Mouse (Mus musculus): ENCODE results near the gene Cabp2. TPM values are rescaled to one million over a fixed set of nuclear protein-coding genes. Genes with fewer than 3 reads are reported as not detected.
"Not testable (repeated sequence)": the region's sequence is repeated elsewhere in the genome, so short reads cannot be mapped to it uniquely, and the experiment has no call there.

Gene Cabp2
- total RNA-seq, 1 experiment from 2014 or later: not detected

DNA sequence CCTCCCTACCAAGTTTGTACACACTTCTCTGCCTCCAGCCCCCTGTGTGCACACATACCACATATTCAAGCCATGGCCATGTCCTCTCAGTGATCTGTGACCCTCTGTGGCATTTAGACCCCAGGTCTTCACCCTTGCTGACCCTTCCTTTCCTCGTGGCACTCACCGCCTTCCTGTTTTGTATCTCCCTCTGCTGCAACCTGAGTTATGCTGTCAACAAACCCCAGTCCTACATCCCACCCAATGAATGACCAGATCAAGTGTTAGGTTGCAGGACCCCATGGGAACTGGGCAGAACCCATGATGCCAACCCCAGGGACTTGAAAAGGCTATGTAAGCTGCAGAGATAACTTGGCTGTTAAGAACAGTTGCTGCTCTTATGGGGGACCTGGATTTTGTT lies 20.7 kb downstream of the Cabp2 start:
- DNase-seq: no peak

DNA sequence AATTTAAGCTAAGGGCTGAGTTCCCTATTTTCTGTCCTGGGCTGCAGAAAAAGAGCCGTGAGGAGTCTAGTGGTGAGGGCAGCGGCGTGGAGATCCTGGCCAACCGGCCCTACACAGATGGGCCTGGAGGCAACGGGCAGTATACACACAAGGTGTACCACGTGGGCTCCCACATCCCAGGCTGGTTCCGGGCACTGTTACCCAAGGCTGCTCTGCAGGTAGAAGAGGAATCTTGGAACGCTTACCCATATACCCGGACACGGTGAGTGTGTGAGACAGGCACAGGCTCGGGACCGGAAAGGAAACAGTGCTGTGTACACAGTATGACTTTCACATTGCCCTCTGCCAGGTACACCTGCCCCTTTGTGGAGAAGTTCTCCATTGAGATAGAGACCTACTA lies 21.2 kb downstream of the Cabp2 start:
- no peak for DNase-seq

DNA sequence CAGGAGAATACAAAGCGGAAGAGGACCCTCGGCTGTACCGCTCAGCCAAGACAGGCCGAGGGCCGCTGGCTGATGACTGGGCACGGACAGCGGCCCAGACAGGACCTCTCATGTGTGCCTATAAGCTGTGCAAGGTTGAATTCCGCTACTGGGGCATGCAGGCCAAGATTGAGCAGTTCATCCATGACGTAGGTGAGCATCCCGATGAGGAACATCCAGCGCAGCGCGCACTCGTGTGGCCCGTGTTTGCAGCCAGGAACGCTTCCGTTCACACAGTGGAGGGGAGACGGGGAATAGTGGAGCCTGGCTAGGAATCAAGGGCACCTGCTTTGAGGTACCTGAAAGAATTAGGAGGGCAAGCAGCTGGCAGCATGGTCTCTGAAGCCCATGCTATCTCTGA lies 21.9 kb downstream of the Cabp2 start:
- no peak for DNase-seq

DNA sequence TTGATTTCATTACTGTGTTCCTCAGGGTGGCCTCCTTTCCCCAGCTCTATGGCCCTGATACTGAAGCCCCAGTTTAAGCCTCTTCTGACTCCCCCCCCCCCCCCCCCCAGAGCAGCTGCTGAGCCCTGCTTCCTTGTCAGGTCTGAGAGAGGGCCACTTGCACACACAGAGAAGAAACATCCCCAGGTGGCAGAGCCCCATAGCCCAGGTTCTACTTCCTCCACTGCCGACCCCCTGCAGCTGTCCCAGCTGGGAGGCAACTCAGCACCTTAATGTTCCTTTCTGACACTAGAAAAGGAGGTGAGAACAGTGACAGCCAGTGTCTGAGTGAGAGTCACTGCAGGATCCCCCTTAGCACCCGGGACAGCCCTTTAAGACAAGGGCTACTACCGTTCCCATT lies 22.4 kb downstream of the Cabp2 start:
- DNase-seq: no peak

DNA sequence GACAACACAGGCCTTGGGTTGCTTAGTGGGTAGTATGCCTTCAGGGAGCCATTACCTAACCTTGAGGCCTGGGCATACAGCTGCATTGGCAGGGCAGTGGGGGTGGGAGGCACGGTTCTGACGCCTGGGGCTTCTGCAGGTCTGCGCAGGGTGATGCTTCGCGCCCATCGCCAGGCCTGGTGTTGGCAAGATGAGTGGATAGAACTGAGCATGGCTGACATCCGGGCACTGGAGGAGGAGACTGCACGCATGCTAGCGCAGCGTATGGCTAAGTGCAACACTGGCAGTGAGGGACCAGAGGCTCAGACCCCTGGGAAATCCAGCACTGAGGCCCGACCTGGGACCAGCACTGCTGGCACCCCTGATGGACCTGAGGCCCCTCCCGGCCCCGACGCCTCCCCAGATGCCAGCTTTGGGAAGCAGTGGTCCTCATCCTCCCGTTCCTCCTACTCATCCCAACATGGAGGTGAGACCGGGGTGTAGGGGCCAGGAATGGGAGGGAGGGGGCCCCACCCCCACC lies 23.4 kb downstream of the Cabp2 start:
- no peak for DNase-seq

DNA sequence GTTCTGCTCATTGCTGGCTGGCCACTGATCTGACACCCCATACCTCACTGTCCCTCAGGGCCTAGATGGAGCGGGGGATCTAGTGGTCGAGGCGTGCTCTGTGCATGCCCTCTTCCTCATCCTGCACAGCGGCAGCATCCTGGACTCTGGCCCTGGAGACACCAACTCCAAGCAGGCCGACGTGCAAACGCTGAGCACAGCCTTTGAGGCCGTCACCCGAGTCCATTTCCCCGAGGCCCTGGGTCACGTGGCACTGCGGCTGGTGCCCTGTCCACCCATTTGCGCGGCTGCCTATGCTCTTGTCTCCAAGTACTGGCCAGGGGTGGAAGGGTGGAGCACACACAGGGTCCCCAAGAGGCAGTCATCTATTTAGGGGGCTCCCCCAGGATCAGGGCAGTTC lies 25.3 kb downstream of the Cabp2 start:
- DNase-seq: no peak

DNA sequence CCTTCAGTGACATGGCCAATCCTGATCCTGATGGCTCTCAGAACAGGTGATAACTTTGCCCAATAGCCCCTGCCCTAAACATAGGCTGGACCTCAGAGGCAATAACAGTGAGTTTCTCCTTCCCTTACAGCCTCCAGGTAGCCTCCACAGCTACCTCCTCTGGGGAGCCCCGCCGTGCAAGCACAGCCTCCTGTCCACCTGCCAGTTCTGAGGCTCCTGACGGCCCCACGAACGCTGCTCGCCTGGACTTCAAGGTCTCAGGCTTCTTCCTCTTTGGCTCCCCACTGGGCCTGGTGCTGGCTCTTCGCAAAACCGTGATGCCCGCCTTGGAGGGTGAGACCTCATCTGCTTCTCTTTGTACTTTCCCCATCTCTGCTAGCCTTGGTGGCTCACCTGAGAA lies 27.2 kb downstream of the Cabp2 start:
- DNase-seq: no peak

DNA sequence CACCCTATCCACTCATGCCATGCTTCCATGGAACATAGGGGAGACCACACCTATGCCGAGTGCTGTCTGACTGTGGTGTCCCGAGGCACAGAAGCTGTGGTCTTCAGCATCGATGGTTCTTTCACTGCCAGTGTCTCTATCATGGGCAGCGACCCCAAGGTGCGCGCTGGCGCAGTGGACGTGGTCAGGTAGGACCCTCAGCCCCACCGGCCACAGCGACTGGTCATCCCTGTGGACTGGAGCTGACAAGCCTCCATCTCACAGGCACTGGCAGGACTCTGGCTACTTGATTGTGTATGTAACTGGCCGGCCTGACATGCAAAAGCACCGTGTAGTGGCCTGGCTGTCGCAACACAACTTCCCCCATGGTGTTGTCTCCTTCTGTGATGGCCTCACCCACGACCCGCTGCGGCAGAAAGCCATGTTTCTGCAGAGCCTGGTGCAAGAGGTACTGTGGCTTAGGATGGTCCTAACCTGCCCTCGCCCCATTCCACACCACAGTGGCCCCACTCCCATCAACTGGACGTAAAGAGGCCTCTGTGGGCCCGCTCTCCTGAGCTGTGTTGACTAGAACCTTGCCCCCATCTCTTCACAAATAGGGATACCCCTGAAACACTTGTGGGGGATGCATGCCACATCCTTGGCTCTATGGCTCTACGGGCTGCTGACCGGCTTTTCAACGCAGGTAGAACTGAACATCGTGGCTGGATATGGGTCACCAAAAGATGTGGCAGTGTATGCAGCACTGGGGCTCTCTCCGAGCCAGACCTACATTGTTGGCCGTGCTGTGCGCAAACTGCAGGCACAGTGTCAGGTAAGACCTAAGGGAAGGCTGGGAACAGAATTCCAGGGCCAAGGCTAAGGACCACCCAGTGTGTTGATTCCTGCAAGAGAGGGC lies 30.9 kb downstream of the Cabp2 start:
- no peak for DNase-seq

DNA sequence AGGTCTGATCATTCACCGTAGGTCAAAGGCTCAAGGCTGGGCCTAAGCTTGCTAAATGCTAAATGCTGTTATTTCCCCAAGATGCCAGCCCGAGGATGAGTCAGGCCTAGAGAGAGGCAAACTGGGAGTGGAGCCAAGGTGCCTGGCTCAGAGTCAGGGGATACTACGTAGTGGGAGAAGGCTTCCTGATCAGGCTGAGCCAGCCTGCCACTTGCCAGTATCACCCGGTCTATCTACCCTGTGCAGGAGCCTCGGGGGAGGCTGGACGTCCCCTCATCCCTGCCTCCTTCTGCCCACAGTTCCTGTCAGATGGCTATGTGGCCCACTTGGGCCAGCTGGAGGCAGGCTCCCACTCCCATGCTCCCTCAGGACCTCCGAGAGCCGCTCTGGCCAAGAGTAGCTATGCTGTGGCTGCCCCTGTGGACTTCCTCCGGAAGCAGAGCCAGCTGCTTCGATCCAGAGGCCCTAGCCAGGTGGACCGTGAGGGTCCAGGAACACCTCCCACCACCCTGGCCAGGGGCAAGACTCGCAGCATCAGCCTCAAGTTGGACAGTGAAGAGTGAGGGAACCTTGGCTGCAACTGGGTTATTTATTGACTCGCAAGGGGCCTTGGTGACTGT lies 31.9 kb downstream of the Cabp2 start:
- peak; percentile 97 for DNase-seq

DNA sequence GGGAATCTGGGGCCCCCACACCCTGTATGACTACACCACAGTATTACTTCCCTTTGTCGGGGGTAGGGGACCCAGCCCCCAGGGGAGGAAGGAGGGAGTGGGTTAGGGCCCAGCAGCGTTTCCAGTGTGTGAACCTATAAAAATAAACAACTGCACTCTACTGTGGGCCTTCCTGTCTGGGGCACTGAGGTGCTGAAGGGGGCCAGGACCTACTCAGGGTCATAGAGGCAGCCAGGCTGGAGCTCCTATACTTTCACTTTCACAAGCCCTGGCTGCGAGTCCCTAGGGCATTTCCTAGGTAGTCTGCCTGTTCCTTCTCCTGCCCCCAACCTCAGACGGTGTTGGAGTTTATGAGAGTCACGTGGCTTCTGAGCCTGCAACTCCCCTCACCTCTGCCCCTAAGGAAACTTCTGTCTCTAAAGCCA lies 32.4 kb downstream of the Cabp2 start:
- DNase-seq: no peak

DNA sequence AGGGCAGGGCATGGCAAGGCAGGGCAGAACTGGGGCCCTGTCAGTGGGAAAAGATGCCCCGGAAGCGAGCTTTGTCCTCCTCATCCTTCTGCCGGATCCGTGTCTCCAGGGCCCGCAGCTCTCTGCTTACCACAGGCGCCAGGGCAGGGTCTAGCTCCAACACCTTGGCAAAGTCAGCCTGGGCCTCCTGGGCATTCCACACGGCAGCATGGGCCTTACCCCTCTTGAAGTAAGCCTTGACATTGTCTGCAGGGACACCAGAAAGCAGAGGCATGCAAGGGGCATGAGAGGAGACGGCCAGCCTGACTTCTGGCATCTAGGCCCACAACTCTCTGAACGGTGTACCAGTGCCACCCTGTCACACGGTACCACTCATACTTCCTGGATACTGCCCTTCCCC lies 33.2 kb downstream of the Cabp2 start:
- no peak for DNase-seq

DNA sequence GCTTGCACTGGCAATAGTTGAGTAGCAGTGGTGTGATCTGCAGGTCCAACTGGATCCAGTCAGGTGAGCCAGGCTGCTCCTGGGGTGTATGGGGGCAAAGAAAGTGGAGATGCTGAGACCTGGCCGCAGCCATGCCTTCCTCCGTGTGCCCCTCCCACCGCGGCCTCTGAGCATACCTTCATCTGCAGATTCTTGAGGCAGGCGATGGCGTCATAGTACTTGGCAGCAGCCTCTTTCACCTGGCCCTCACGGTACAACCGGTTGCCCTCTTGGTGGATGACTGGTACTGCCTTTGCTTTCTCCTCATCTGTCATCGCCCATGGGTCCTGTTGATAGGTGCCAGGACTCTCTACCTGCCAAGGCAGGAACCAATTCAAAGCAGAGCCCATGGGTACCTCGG lies 33.8 kb downstream of the Cabp2 start:
- no peak for DNase-seq

DNA sequence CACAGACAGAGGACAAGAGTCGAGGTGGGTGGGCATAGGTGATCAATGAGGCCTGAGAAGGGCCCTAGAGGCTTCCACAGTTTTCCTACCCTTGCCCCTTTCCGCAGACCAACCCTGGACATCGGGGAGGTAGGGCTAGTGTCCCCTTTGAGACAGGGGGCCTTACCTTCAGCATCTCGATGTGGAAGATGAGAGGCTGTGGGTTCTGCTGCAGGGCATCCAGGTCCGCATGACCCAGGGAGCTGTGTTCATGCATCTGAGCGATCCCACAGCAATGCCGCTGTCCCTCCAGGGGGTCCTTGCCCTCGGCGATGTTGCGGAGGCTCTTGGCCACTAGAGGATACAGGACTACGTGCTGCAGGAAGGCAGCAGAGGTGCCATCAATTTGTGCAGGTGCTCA lies 34.4 kb downstream of the Cabp2 start:
- no peak for DNase-seq

DNA sequence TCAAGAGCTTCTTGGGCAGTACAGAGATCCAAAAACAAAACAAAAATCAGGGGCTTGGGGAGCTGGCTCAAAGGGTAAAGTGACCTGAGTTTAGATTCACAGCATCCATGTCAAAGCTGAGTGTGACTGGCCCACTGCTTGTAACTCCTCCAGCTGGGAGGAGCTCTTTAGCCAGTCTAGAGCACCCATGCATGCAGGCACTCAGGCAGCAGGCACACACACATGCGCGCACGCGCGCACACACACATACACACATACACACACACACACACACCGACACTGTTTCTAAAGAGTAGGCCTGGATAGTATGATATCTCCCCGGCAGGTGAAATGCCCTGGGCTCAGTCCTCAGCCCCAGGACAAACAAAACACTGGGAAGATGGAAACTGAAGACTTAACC lies 35.6 kb downstream of the Cabp2 start:
- DNase-seq: no peak

DNA sequence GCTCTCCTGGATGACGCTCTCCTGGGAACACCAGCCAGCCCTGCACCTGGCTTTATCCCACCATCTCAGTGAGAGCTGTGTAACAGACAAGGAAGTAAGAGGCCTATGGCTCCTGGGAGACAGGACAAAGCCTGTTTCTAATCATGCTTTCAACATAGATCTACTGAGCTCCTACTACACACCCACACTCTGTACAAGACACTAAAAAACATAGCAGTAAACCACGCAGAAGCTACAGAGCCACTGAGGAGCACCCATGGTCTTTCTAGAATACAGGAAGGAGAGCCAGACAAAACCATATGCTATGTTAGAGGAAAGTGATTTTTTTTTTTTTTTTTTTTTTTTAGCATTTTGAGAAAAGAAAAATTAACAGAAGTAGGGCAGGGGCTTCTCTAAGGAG lies 37.0 kb downstream of the Cabp2 start:
- no peak for DNase-seq

DNA sequence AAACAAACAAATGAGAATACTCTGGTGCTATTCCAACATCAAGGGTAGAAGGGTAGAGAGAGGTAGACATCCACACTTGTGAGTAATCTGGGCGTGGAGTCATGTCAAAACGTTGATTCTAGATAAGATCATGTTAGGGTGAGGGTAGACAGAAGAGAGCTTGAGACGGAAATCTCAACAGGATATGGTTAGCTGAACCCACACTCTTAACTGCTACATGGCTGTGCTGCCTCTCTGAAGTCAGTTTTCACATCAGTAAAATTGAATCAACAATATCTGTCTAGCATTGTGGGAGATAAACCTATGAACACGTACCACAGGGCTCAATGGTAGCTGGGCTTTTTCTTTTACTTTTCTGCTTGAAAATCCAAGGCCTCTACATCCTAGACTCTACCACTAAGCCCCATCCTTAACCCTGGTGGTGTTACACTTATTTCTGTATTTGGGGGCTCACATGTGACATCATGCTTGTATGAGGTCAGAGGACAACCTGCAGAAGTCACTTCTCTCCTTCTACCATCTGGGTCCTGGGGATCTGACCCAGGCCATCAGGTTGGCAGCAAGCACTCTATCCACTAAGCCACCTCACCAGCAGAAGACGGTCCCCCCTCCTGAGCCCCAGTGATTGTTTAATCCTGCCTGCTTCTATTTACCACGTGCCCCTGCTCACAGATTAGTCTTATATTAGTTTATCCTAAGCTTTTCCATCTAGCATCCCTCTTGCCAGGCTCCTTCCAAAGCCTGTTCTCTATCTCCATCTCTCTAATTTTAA lies 38.5 kb downstream of the Cabp2 start:
- DNase-seq: no peak

DNA sequence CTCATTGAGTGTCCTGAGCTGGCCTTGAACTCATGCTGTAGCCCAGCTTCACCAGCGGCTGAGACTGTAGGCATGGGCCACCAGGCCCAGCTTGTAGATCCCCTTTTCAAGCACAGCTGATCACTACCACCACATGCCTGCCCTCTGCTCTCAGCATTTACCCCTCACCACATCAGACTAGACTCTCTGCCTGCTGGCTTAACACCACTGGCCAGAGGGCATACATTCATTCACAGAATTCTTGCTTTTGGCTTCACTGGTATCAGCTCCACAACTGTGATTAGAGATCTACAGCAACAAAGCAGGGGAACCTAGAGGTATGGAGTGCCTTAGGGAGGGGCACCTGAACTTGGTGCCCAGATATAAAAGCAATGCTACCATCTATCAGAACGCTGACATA lies 39.1 kb downstream of the Cabp2 start:
- DNase-seq: no peak

DNA sequence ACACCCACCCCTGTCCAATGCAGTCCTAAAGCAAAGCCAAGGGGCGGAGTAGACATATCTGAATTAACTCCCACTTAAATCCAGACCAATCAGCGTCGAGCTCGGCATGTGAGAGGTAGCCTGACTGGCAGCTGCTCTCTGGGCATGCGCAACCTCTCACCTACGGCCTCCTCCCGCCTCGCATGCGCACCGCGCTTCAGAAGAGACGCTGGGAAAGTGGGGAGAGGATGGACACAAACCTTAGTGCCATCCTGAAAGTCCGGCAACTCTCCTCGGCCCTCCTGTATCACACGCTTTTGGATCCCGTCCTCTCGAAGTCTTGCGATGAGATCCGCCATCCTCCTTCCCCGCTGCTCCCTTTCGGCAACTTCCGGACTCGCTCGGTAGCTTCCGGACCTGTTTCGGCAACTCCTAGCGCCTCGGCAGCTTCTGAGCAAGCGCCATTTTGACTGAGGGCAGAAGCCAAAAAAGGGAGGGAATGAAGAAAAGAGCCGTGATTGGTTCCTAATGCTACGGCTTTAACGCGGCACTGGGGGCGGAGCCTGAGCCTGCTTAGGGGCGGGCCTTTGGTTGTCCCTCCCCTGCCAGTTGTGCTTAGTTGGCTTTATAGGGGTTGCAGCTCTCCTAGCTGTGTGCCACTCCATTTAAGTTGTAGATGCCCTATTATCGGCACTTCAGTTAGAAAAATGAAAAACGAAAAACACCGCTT lies 39.9 kb downstream of the Cabp2 start:
- DNase-seq: peak; percentile 95

DNA sequence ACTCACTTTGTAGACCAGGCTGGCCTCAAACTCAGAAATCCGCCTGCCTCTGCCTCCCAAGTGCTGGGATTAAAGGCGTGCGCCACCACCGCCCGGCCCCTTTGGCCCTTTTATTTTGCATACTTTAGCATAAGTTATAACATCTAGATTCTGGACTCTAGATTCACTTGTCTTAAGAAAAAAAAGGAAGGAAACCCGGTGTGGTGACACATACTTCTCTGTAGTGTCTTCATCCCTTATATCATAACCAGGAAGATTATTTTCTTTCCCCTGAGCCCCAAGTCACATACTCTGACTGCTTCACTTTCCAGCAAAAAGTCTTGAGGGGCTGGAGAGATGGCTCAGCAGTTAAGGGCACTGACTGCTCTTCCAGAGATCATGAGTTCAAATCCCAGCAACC lies 40.5 kb downstream of the Cabp2 start:
- not testable (repeated sequence) for DNase-seq

DNA sequence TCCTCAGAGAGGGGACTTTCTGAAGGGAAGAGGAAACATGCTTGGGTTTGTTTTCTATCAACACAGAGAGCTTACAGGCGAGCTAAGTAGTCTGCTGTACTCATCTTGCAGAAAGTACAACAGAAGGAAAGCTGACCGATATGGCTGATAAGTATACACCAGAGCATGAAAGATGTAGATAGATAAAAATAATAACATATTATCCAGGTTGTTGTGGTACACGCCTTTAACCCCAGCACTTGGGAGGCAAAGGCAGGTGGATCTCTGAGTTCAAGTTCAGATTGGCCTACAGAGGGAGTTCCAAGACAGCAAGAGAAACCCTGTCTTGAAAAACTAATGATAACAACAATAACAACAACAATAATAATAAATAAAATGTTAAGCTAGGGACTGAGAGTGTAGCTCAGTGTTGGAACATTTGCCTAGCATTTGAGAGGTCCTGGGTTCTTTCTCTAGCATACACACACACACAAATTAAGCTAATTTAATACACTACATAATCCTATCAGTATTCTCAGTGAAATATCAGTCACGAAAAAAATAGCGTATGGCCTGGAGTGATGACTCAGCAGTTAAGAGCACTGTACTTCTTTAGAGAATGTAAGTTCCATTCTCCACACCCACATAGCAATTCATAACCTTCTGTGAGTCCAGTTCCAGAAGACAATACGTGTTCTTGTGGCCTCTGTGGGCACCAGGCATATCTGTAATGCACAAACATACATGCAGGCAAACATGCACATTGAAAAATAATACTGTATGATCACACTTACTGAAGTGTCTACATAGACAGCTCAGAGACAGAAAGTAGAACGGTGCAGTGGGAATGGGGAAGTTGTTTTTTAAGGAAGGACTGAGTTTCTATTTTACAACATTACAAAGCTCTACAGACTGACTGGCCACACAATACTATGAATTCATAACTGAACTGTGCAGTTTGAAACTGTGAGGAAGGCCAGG lies 41.3 kb downstream of the Cabp2 start:
- no peak for DNase-seq

DNA sequence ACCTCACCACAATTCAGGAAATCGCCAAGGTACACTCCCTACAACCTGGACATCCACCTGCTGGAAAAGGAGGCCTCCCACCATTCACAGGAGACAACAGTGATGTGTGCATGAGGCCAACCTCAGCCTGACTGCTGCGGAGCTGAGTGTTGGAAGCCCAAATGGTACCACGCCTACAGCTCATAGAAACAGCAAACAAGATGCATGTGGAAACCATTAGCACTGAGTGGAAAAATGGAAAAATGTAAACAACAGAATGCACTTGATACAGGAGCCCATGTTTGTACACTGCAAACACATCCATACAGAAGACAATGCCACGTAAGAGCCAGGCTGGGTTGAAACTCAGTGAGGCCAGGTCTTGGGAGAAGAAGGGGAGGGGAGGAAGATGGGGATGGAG lies 43.1 kb downstream of the Cabp2 start:
- DNase-seq: no peak
